Mouse (Mus musculus): ENCODE measurements around the gene Dlg5. TPM values are rescaled to one million over a fixed set of nuclear protein-coding genes. Genes with fewer than 3 reads are reported as not detected.

Gene Dlg5
- total RNA-seq, 2 experiments from 2014 or later = 4.3 to 4.5 TPM

DNA sequence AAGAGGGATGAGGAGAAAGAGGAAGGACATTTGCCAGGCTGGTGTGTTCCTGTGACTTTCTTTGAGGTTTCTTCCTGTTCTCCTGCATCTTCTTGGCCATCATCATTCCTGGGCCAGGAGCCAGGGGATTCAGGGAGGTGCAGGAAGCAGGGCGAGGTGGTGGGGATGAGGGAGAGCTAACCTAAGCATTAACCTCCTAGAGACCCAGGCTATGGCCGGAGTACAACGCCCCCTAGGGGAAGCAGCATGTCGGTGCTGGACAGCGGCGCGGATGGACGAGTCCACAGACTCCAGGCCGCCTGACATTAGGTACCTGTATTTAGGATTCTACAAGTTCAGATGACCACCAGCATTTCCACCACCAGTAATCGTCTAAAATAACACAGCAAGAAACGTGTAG lies 6.1 kb downstream of the Dlg5 start:
- no peak for DNase-seq
- intact Hi-C loops (cut with DNase I) = loop anchor here (5.0 kb wide), 1 partner anchor 57 kb away; no protein-coding TSS in a partner anchor

DNA sequence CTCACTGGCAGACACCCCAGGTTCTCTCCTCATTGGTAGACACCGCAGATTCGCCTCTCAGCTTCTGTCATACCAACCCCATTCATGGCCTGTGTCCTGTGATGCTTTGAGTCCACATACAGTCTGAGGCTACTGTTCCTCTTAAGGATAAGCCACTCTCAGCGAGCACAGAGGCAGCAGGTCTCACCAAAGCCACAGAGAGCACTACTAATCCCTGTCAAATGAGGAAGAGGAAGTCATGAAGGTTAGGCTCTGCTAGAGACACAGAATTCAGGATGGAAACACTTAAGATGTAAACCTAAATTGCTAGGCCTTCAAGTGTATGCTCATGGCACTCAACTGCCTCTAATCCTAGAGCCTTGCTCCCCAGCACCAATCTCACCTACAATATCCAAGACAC lies 9.8 kb downstream of the Dlg5 start:
- DNase-seq = no peak
- intact Hi-C loops (cut with DNase I) = no loop called here

DNA sequence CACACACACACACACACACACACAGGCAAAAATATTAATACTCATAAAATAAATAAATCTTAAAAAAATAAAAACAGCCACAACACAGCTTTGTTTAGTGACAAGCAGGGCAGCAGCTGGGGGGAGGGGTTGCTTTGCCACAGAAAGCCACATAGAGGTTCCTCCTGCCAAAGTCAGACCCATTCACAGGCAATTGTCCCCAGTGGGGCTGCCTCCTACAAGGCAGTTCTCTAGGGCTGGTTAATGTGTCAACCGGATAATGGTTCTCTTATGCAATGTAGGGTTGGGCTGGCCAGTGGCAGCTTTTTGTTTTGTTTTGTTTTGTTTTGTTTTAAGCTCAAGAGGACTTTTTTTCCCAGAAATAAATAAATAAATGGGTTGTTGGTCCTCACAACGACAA lies 11.3 kb downstream of the Dlg5 start:
- no peak for DNase-seq
- intact Hi-C loops (cut with DNase I) = no loop called here

DNA sequence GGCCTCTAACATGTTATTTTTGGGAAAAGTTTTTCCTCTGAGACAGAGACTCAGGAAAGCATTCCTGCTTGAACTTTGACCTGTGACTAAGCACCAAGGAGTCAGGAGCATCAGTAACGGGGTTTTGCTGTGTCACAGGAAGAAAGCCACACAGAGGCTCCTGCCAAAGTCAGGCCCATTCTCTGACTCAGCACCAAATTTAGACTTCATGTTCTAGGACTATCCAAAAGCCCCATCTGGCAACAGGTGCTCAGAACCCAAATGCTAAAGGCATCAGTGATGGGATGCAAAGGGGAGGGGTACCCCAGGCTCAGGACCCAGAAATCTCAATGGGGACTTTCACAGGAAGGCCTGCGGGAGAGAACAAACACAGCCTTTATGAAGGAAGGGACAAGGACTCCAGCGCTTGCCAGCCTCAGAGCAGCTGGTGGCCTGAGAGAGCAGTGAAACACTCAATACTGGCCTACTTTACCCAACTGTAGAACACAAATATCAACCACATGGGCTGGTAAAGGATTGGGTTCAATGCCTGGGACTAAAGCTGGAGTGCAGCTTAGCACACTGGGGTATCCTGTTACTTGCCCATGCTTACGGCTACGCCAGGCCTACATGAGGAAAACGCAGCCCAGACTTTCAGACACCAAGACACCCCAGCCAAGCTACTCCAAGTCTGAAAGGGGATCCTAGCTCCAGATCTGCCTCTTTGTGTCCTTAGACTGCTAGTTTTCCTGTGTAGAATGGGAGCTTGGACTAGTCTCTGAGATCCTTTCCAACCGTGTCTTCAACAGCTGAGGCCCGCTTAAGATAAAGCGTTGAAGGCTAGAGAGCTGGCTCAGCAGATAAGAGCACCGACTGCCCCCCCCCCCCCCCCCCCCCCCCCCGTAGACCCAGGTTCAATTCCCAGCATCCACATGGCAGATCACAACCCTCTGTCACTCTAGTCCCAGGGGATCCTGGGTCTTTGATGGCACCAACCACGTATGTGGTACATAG lies 12.8 kb downstream of the Dlg5 start:
- peak in 1 of 2 experiments; percentile 28 for DNase-seq
- intact Hi-C loops (cut with DNase I) = no loop called here

DNA sequence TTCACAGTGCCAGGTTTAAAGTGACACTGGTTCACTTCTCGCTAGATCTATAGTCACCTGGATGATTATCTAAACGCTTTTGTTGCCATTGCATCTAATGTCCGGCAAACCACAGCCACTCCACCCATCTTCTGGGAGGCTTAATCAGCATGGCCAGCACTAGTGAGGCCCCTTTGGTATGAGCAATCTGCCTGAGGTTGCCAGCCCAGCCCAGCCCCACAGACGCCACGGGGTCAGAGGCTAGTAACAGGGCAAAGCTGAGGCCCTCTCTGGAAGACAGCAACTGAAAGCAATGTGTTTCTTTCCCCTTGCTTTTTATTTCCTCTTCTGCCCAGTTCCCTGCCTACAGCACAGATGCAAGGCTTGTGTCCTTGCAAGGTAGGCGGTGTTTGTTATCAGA lies 17.2 kb downstream of the Dlg5 start:
- intact Hi-C loops (cut with DNase I) = no loop called here
- no peak for DNase-seq

DNA sequence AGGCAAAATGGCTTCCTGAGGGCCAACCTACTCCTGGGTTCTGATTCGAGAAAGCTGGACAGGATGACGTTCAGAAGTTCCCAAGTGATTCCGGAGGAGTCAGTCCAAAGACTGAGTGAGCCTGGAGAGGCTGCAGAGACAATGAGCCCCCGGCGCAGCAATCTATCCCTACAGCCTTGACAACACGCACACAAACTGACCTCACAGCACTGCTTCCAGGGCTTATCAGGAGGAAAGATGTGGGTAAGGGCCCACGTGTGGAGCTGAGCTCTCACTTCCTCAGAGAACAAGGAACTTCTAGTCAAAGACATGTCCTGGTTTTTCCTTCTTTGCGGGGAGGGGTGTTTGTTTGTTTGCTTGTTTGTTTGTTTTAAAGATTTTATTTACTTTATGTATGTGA lies 18.7 kb downstream of the Dlg5 start:
- intact Hi-C loops (cut with DNase I) = no loop called here
- no peak for DNase-seq

DNA sequence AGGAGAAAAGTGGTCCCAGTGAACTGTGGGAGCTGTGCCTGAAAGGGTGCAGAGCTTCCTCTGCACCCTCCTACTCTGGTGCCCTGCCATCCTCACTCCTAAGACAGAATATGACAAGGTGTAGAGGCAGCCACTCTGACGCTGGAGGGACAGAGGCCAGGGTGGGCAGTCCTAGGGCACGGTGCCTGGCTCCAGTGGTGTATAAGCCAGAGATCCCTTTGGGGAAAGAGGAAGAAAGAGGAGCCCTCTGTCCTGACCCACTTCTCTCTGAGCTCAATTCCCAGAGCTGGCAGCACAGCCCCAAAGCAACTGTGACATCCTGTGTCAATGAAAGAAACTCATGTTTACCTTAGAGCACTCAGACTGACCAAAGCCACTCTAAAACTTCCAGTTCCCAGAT lies 19.4 kb downstream of the Dlg5 start:
- intact Hi-C loops (cut with DNase I) = no loop called here
- no peak for DNase-seq

DNA sequence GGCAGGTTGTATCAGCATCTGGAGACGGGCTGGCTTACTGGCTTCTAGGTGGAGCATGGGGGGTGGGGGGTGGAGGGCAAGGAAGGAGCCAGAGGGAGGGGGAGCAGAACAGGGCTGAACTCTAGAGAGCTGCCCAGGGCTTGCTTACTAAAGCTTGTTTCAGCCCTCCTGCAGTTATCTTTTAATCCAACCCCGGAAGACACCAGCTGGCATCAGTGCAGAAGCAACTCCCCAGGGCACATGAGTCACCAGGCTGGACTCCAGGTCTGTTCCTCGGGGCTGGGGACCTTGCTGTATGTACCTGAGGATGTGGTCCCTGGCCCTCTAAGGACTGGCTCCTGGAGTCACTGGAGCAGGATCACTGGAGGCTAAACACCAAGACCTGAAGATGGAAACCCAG lies 23.0 kb downstream of the Dlg5 start:
- DNase-seq = no peak
- intact Hi-C loops (cut with DNase I) = no loop called here

DNA sequence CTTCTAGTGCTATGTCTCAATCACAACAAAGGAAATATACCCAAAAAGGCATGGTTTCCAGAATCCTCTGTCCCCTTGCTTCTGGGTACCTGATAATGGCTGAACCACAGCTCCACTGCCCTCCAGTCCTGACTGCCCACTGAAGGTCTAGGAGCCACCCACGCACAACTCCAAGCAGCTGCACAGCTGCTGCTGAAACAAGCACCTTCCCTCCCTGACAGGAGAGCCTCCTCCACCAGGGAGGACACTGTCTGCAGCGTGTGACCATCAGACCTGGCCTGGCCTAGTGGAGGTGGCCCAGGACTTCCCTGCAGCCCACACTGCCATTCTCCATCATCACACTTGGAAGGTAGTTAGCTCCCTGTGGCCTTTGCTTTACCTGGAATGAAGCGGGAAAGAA lies 23.4 kb downstream of the Dlg5 start:
- intact Hi-C loops (cut with DNase I) = no loop called here
- no peak for DNase-seq

DNA sequence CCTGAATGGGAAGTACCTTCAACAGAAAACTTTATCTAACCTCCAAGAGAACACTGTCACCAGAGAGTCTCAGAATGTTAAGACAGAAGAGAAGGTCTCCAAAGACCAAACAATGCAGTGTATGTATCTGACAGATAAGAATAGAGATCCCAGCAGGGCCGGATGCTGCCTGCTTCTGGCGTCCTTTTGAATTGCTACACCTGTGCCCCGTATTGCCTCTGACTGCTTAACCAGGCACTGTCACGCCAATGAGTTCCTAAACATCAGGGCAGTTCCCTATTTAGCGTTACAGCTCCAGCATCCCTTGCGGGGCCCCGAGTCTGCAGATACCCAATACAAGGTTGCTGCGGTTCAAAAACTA lies 28.4 kb downstream of the Dlg5 start:
- no peak for DNase-seq
- intact Hi-C loops (cut with DNase I) = loop anchor here (10.0 kb wide), 1 partner anchor 947 kb away; no protein-coding TSS in a partner anchor

DNA sequence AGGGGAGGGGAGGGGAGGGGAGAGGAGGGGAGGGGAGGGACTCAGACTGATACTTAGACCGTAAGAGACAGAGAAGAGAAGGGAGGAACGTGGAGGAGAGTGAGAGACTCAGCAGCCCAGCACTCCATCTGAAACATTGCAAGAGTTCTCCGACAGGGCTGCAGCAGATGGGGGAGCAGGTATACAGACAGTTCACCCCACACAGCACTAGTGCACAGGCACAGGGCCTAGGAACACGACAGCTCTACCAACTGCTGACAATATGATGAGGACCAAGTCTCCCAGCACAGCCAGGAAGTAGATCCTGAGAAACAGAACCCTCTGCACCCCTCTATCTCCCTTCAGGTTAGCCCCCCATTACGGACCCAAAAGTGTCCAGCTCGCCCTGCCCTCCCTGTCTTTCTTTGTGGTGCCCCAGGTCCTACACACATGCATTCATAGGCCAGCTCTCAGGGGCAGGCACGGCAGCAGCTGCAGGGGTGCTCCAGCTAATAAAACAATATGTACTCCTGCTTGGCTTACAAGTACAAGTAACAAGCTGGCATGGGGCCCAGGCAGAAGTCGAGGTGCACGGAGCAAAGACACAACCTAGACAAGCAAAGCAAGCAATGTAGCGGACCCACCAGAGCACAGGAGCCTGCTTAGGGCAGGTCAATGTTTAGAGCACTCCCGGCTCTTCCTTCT lies 28.9 kb downstream of the Dlg5 start:
- DNase-seq = no peak
- intact Hi-C loops (cut with DNase I) = loop anchor here (10.0 kb wide), 1 partner anchor 948 kb away; no protein-coding TSS in a partner anchor

DNA sequence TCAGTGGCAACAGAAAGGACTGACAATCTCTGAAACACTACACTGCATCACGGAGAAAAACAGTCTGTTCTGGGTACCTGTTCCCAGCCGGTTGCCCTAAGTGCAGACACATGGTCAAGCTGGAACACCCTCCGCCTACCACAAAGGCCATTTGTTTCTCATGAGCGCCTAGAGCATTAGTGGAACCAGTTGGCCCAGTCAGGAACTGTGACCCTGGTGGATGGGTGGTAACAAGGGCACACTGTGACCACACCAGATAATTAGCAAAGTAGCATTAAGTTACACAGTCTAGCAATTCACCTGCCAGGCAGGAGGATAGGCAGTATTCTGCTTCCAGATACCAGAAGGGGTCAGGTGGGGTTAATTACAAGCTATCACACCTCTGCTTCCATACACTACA lies 29.7 kb downstream of the Dlg5 start:
- no peak for DNase-seq
- intact Hi-C loops (cut with DNase I) = loop anchor here (10.0 kb wide), 1 partner anchor 949 kb away; no protein-coding TSS in a partner anchor

DNA sequence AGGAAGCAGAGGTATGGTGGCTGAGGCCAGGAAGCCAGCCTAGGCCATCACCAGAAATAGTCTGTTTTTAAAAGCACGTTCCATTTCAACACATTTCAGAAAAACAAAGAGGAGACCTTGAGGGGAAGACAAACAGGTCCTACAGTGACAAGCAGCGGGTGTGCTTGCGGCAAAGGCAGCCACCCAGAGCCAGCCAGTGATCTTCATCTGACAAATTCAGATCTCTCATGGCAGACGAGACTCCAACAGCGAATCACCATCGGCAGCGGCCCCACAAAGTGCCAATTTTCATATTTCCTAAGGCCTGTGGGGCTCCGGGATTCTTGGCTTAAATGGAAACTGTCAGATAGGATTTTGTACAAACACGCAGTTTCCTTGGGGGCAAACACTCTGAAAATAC lies 31.3 kb downstream of the Dlg5 start:
- no peak for DNase-seq
- intact Hi-C loops (cut with DNase I) = loop anchor here (10.0 kb wide), 1 partner anchor 950 kb away; no protein-coding TSS in a partner anchor

DNA sequence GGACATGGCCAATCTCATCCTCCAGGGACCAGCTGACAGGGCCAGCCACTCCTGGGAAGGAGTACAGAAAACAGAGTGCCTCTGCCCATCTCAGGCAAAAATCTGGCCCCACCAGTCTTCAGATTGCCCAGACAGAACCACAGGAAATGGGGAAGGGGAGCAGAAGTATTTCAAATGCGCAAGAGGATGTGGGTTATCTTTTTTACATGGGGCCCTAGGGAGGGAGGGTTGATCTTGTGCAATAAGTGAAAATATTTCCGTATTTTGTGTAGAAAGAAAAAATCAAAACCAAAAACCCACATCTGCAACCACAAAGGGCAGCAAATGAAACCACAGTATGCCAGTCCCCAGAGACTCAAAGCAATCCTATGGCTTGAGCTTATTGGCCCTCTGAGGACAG lies 32.4 kb downstream of the Dlg5 start:
- intact Hi-C loops (cut with DNase I) = loop anchor here (10.0 kb wide), 1 partner anchor 951 kb away; no protein-coding TSS in a partner anchor
- no peak for DNase-seq

DNA sequence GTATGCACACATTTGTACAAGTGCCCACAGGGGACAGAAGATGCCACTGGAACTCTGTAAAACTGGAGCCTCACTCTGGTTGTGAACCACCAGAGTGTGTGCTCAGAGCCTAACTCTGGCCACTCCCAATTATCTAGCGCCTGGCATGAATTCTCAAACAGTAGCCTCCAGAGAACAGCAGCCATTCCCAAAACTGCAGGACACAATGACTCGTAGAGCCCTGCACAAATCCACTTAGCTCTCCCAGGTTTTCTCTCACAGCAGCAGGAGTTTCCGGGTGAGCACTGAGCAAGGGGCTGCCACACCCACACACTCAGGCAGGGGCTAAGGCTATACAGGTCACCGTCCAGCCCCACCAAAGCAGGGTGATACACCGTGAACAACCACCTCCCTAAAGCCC lies 32.9 kb downstream of the Dlg5 start:
- no peak for DNase-seq
- intact Hi-C loops (cut with DNase I) = loop anchor here (10.0 kb wide), 1 partner anchor 952 kb away; no protein-coding TSS in a partner anchor

DNA sequence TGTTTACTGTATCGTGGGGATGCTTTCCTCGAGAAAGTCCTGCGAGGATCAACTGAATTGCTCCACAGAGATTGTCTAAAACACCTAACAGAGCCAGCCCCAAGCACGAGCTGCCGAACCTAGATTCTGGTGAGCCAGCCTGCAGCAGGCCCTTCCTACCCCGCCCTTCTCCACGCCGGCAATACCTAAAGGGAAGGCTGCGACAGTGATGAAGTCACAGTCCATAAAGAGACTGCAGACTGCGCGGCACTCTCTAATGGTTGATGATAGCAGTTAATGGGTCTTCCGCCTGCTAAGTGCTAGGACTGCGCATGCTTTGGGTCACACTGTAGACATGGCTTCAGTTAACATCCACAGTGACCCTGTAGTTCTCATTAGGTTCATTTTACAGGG lies 38.4 kb downstream of the Dlg5 start:
- intact Hi-C loops (cut with DNase I) = no loop called here
- no peak for DNase-seq

DNA sequence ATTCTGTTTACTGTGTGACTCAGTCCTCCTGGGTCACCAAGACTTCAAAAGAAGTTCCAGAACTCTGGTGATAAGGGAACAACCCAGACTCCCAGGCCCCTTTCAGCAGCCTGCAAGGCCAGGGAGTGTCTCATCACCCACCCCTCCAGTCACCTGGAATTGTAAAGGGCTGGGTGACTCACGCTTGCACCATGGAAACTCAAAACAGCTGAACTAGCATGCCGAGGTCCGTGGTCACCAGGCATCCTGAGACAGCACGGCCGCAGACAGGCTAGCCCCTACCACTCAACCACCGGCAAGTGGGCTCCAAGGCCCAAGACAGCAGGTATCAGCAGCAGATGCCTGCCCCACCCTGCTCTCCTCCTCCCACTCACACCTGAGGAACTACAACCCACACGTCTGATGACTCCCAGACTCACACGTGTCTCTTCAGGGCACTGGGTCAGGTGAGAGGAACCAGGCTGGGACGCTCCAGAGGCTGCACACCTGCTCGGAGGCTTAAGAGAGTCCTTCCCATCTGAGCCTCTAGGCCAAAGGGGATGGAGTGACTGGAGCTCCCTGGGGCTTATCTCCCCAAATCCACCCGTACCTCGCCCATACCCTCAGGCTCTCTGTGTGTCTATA lies 38.9 kb downstream of the Dlg5 start:
- intact Hi-C loops (cut with DNase I) = no loop called here
- DNase-seq = no peak

DNA sequence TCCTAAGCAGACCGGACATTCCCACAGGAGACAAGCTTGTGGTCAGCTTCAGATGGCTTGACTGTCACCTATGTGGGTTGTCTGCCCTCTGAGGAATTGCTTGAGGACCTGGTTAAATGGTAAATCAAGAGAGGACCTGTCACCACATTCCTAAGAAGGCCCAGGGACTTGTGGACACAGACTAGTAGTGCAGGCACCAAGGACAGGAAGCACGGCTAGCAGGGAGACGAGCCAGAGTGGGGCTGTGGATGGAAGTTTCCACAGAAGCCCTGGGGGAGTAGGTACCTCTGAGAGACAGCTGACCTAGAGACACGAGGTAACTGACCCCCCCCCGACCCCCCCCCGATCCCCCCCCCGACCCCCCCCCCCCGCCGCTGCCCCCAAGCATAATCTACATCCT lies 39.4 kb downstream of the Dlg5 start:
- DNase-seq = no peak
- intact Hi-C loops (cut with DNase I) = no loop called here

DNA sequence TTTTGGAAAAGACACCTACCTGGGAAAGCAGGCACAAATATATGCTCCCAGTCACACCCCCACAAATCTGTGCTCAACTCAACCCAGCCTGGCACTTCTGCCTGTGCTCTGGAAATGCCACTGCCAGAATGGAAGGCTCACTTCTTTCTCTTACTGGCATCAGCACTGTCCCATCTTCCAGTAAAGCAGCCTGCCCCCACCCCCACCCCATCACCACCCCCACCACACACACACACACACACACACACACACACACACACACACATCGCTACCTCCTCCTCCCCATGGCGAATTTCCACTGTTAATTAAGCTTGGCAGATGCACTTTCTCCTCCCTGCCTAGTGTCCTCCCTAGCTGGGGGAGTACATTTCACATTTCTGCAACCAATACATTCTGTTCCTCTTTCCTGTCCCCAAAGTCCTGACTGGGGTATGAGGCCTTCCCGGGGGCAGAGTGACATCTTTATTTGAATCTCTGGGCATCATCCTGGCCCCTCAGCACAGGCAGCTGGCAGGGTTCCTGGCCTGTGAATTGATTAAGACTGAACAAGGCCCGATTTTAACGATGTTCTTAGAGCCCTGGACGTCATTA lies 40.3 kb downstream of the Dlg5 start:
- DNase-seq = no peak
- intact Hi-C loops (cut with DNase I) = no loop called here

DNA sequence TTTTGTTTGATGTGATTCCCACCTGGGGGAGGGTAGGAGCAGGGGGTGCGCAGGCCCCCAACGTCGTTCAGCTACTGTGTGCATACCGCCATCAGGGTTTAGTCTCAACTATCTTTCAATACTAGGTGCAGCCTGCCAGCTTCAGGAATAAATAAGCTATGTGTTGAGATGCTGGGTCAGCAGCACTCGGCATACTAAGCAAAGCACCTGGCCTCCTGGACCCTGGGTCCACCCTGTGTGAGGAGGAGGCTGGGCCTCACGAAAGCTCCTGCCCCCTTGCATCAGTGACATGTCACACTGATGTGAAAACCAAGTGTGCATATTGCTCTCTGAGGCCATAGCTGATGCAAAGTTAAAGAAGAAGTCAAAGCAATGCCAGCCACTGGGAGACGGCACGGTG lies 42.5 kb downstream of the Dlg5 start:
- no peak for DNase-seq
- intact Hi-C loops (cut with DNase I) = no loop called here

DNA sequence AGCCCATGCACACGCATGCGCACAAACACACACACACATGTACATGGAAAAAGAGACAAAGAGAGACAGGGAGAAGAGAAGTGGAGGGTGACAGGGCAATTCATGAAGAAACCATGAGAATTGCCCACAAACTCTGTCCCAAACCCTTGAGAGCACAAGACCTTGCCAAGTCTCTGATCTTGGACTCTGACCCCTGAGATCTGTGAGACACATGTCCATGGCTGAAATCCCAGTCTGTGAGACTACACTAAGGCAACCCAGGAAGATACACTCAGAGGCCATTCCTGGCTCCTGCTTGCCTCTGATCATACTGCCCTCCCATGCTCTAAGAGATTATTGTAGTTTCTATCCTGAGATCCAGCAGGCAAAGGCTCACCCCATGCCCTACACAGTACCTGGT lies 44.9 kb downstream of the Dlg5 start:
- intact Hi-C loops (cut with DNase I) = no loop called here
- no peak for DNase-seq
